Mouse (Mus musculus): ENCODE measurements around the gene Fgfr2. TPM values are rescaled to one million over a fixed set of nuclear protein-coding genes. Genes with fewer than 3 reads are reported as not detected.
"Not testable (repeated sequence)": the region's sequence is repeated elsewhere in the genome, so short reads cannot be mapped to it uniquely, and the experiment has no call there.

Gene Fgfr2
- polyA plus RNA-seq, 1 experiment from 2014 or later, result 81.1 TPM

DNA sequence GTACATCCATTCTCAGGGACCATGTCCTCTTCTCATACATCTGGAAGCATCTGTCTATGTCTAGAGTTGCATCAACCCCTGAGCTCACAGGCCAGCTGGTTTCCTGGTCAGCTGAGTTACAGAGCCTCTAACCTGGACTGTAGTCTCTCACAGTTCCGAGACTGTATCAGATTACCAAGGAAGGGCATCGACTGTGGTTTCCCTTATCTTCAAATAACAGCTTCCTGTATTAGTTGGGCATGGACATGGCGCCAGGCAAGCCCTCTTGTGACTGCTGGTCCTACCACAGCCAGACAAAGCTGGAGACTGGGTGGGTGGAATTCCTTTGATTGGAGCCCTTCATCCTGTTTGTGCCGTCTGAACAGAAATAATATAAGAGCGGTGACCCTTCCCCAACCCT is 1970.1 kb downstream of the Fgfr2 start:
- H3K27ac ChIP-seq, result no peak overlapping the region
- no peaks in the 10 kb centered on the region for H3K4me1 ChIP-seq
- no peak overlapping the region for H3K4me2 ChIP-seq (replicated peaks)
- no peaks in the 10 kb centered on the region for H3K36me3 ChIP-seq
- H3K27me3 ChIP-seq, result no peaks in the 10 kb centered on the region
- H3K9ac ChIP-seq, result no peak overlapping the region
- ATAC-seq (ENCODE audit: low FRiP score), result no peak
- 83% methylated on average over 5 of the region's 5 CpGs for WGBS
- H3K9me3 ChIP-seq (replicated peaks), result no peaks in the 10 kb centered on the region
- no peak overlapping the region for H3K4me3 ChIP-seq

DNA sequence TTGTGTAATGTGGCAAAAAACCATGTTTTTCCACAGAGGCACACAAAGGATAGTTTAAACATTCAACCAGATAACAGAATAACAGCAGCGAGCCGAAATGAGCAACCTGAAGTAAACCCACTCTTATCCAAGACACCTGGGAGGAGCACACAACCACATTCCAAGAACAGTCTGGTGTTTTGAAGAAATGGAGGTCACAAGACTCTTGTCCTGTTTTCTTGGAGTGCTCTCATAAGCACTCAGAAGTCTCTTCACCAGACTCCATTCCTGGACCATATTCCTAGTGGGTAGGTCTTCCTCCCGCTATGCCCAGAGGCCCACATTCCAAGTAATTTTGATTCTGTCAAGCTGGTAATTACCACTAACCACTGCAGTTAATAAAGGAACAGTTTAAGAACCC is 1973.0 kb downstream of the Fgfr2 start:
- no peaks in the 10 kb centered on the region for H3K4me1 ChIP-seq
- no peak overlapping the region for H3K4me3 ChIP-seq
- no peak overlapping the region for H3K4me2 ChIP-seq (replicated peaks)
- H3K9ac ChIP-seq, result no peak overlapping the region
- H3K27me3 ChIP-seq, result no peaks in the 10 kb centered on the region
- H3K27ac ChIP-seq, result no peak overlapping the region
- WGBS, result 84% methylated on average over 3 of the region's 3 CpGs
- no peaks in the 10 kb centered on the region for H3K9me3 ChIP-seq (replicated peaks)
- no peak for ATAC-seq (ENCODE audit: low FRiP score)
- no peaks in the 10 kb centered on the region for H3K36me3 ChIP-seq

- ATAC-seq (ENCODE audit: low FRiP score), result no peak
- H3K27ac ChIP-seq, result no peak within 1 kb of the TSS
- 93% methylated on average over 2 of the region's 2 CpGs for WGBS
- H3K9ac ChIP-seq, result no peak within 1 kb of the TSS
- no peaks in the 10 kb centered on the region for H3K4me1 ChIP-seq
- no peaks in the 10 kb centered on the region for H3K36me3 ChIP-seq
- H3K9me3 ChIP-seq (replicated peaks), result no peaks in the 10 kb centered on the region
- no peak within 1 kb of the TSS for H3K4me3 ChIP-seq
- no peak within 1 kb of the TSS for H3K4me2 ChIP-seq (replicated peaks)
- H3K27me3 ChIP-seq, result no peaks in the 10 kb centered on the region
These were observed 1976.9 kb downstream of the Fgfr2 start, which contains the start of gene 4933402N03Rik for GRCm38 (mm10) chr7:131146214-131146613. TSS of gene 4933402N03Rik (minus strand) at chr7:131146314.

- no peak overlapping the region for H3K4me3 ChIP-seq
- WGBS, result 73% methylated on average over 3 of the region's 3 CpGs
- no peaks in the 10 kb centered on the region for H3K9me3 ChIP-seq (replicated peaks)
- H3K4me2 ChIP-seq (replicated peaks), result no peak overlapping the region
- H3K4me1 ChIP-seq, result no peaks in the 10 kb centered on the region
- H3K27ac ChIP-seq, result no peak overlapping the region
- H3K36me3 ChIP-seq, result no peaks in the 10 kb centered on the region
- H3K9ac ChIP-seq, result no peak overlapping the region
- no peak for ATAC-seq (ENCODE audit: low FRiP score)
- H3K27me3 ChIP-seq, result no peaks in the 10 kb centered on the region
These were observed 1990.0 kb downstream of the Fgfr2 start for GRCm38 (mm10) chr7:131133181-131133580.

DNA sequence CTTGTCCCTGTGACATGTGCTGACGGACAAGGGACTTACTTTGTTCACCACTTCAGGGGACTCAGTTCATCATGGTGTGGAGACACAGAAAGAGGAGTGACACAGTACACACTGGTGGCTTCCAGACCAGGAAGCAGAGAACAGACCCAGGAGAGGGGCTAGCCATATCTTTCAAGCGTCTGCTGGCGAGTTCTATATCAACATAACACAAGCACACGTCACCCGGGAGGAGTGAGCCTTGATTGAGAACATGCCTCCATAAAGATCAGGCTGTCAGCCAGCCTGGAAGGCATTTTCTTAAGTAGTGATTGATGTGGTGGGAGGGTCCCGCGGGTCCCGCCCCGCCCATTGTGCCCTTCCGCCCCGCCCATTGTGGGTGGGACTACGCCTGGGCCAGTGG is 1993.1 kb downstream of the Fgfr2 start:
- Histone ChIP-seq H3K4me2 (replicated peaks) (no peak overlapping the region), H3K9me3 (replicated peaks) (no peaks in the 10 kb centered on the region), H3K36me3 (no peaks in the 10 kb centered on the region), H3K27me3 (no peaks in the 10 kb centered on the region), H3K4me1 (no peaks in the 10 kb centered on the region), H3K27ac (no peak overlapping the region), H3K4me3 (no peak overlapping the region), H3K9ac (no peak overlapping the region)
- ATAC-seq (ENCODE audit: low FRiP score), result no peak
- WGBS, result 53% methylated on average over 12 of the region's 12 CpGs

DNA sequence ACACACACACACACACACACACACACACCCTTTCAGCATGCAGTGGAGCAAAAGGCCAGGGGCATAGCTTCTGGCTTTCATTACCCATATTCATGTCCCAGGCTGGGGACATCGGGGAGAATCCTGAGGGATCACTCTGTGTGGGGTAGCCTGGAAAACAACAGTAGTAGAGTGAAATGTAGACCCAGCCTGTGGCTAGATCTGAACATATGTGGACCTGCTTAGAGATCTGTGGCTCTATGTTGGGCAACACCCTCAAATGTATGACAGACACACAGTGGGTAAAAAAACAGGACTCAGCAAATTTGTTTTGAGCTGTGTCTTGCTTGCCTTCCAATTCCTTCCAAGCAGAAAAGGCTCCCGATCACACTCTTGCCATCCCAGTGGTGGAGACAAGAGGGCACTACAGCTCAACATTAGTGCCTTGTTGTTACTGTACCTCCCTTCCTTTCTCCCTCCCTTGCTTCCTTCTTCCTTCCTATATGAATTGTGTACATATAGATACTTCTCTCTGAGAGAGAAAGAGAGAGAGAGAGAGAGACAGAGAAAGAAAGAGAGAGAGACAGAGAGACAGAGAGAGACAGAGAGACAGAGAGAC is 2000.8 kb downstream of the Fgfr2 start:
- Histone ChIP-seq H3K9me3 (replicated peaks) (0 out of 2 replicates have a peak, but pooled peaks cover 4% of the 10 kb centered on the region), H3K36me3 (no peaks in the 10 kb centered on the region), H3K27ac (no peak overlapping the region), H3K4me3 (no peak overlapping the region), H3K27me3 (no peaks in the 10 kb centered on the region), H3K4me2 (replicated peaks) (no peak overlapping the region), H3K4me1 (no peaks in the 10 kb centered on the region), H3K9ac (no peak overlapping the region)
- 83% methylated on average over 2 of the region's 2 CpGs for WGBS
- no peak for ATAC-seq (ENCODE audit: low FRiP score)

DNA sequence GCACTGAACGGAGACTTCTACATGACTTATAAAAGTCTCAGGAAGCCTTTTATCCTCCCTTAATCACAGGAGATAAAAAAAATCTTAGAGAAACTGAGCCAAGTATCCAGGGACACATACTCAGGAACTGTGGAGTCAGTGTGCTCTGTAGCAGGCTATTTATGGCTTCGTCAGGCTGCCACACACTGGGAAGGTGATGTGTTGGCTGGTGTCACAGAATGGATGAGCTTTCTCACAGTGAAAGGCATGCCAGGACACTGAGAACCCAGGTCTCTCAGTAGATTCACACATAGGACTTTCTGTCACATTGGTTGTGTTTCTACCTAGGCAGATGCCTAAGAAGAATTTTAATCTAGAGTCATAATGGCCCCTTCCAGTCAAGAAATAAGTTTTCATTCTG is 2008.7 kb downstream of the Fgfr2 start:
- 89% methylated on average over 2 of the region's 2 CpGs for WGBS
- Histone ChIP-seq H3K9ac (no peak overlapping the region), H3K27ac (no peak overlapping the region), H3K9me3 (replicated peaks) (no peaks in the 10 kb centered on the region), H3K4me3 (no peak overlapping the region), H3K36me3 (no peaks in the 10 kb centered on the region), H3K4me1 (no peaks in the 10 kb centered on the region), H3K4me2 (replicated peaks) (no peak overlapping the region), H3K27me3 (no peaks in the 10 kb centered on the region)
- no peak for ATAC-seq (ENCODE audit: low FRiP score)

DNA sequence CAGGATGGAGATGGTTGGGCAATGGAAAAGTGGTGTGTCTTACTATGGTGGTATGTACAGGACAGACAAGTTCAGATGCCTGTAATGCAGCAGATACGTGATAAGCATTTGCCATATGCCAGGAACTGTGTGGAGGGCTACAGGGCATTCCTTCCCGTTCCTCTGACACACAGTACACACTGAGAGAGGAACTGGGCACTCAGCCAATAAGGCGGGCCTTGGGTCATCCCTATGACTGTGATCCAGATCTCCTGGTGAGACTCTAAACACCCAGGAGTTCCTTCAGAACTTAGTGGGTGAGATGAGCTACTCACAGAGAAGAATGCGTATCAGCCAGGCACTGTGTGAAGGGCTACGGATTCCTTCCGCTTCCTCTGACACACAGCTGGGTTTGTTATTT is 2009.5 kb downstream of the Fgfr2 start:
- no peak for ATAC-seq (ENCODE audit: low FRiP score)
- Histone ChIP-seq H3K4me2 (replicated peaks) (no peak overlapping the region), H3K9me3 (replicated peaks) (no peaks in the 10 kb centered on the region), H3K36me3 (no peaks in the 10 kb centered on the region), H3K4me1 (no peaks in the 10 kb centered on the region), H3K27ac (no peak overlapping the region), H3K9ac (no peak overlapping the region), H3K4me3 (no peak overlapping the region), H3K27me3 (no peaks in the 10 kb centered on the region)
- WGBS, result 82% methylated on average over 6 of the region's 6 CpGs

GRCm38 (mm10) chr7:131112486-131112885 is 2010.7 kb downstream of the Fgfr2 start:
- Histone ChIP-seq H3K27me3 (no peaks in the 10 kb centered on the region), H3K36me3 (no peaks in the 10 kb centered on the region), H3K4me3 (no peak overlapping the region), H3K27ac (no peak overlapping the region), H3K4me2 (replicated peaks) (no peak overlapping the region), H3K4me1 (no peaks in the 10 kb centered on the region), H3K9me3 (replicated peaks) (no peaks in the 10 kb centered on the region), H3K9ac (no peak overlapping the region)
- ATAC-seq (ENCODE audit: low FRiP score), result no peak
- 33% methylated on average over 3 of the region's 3 CpGs for WGBS

DNA sequence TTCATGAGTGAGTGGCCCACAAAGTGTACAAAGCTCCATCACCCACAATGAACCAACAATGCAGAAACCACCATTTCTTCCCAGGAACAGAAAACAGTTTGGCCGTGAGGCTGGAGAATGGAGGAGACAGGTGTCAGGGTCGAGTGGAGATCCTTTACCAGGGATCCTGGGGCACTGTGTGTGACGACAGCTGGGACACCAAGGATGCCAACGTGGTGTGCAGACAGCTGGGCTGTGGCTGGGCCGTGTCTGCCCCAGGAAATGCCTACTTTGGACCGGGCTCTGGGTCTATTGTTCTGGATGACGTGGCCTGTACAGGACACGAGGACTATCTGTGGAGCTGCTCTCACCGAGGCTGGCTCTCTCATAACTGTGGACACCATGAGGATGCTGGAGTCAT is 2040.7 kb downstream of the Fgfr2 start:
- H3K36me3 ChIP-seq; H3K4me1 ChIP-seq; H3K4me2 ChIP-seq (replicated peaks); H3K9ac ChIP-seq; H3K4me3 ChIP-seq; H3K27me3 ChIP-seq; ATAC-seq (ENCODE audit: low FRiP score); H3K27ac ChIP-seq; H3K9me3 ChIP-seq (replicated peaks): not testable (repeated sequence)
- WGBS, result 87% methylated on average over 9 of the region's 9 CpGs

DNA sequence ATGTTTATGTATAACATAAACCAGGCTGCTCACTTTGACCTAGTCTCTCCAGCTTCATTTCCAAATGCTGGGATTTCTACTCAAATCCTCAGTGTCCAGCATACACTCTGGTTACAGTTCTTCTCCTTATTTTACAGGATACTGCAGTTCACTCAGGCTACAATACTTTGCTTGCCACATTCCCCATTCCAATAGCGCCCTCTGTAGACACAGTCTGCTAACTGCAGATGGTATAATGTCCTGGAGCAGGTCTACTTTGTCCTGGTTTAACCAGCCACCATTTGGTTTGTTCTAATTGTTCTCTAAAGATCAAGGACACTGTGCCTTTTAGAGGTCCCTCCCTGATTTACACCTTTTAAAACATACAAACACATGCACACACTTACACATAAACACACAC is 2047.2 kb downstream of the Fgfr2 start:
- no peak for ATAC-seq (ENCODE audit: low FRiP score)
- WGBS, result 3% methylated on average over 1 of the region's 1 CpGs
- H3K9ac ChIP-seq, result no peak overlapping the region
- no peaks in the 10 kb centered on the region for H3K36me3 ChIP-seq
- H3K27me3 ChIP-seq, result no peaks in the 10 kb centered on the region
- no peaks in the 10 kb centered on the region for H3K4me1 ChIP-seq
- H3K4me2 ChIP-seq (replicated peaks), result no peak overlapping the region
- H3K27ac ChIP-seq, result no peak overlapping the region
- no peak overlapping the region for H3K4me3 ChIP-seq
- H3K9me3 ChIP-seq (replicated peaks), result no peaks in the 10 kb centered on the region

- not testable (repeated sequence) for H3K36me3 ChIP-seq; H3K9ac ChIP-seq; H3K4me3 ChIP-seq; ATAC-seq (ENCODE audit: low FRiP score); H3K9me3 ChIP-seq (replicated peaks); H3K4me2 ChIP-seq (replicated peaks); H3K4me1 ChIP-seq; H3K27me3 ChIP-seq; H3K27ac ChIP-seq
- 81% methylated on average over 6 of the region's 6 CpGs for WGBS
These were observed 2049.1 kb downstream of the Fgfr2 start for GRCm38 (mm10) chr7:131074098-131074497.

DNA sequence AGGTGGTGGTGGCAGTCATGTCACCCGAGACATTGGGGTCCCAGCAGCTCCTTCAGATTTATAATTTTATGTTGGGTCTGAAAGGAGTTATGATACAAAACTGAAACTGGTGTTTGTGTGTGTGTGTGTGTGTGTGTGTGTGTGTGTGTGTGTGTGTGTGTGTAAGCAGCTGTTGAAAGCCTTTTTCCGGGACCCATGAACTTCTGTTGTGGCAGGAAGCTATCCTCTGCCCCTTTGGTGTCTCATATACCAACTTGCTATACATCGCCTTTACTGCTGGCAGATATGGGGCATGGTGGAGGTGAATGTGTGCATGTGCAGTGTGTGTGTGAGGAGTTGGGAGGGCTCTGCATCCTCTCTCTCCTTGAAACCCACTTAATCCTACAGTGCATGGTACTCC is 2049.7 kb downstream of the Fgfr2 start:
- ATAC-seq (ENCODE audit: low FRiP score); H3K4me1 ChIP-seq; H3K4me2 ChIP-seq (replicated peaks); H3K27ac ChIP-seq; H3K27me3 ChIP-seq; H3K4me3 ChIP-seq; H3K9ac ChIP-seq; H3K9me3 ChIP-seq (replicated peaks); H3K36me3 ChIP-seq: not testable (repeated sequence)
- WGBS, result 94% methylated on average over 3 of the region's 3 CpGs

Data from hindbrain, embryonic 12.5 days (tissue).